Mouse (Mus musculus) stomach, embryonic 16.5 days (tissue): ENCODE measurements at regions not wholly inside any gene's neighbourhood (a gene's known extent, or its start where the extent isn't known, plus 50 kb on each side); places are given as distances from the start of the nearest gene placed in this dataset.

Experiments used
- ATAC-seq: fragments of 200-750 bp; cut with Nextera tagmentation; 2 replicates; pipeline ENCODE4 v1.8.0; 2017; ENCODE audit warnings: moderate number of reproducible peaks, moderate TSS enrichment; ENCODE audit not compliant: insufficient read depth, low FRiP score
- H3K27ac ChIP-seq: fragments of 300-500 bp; sonication (generic); 2 replicates; pipeline ENCODE4 v1.5.1; 2014; ENCODE audit warnings: low read length
- H3K27me3 ChIP-seq: fragments of 300-500 bp; sonication (generic); 2 replicates; pipeline ENCODE4 v1.6.1; 2014; ENCODE audit warnings: low read length, control low read depth, mixed read lengths; ENCODE audit not compliant: control insufficient read depth, insufficient read depth
- H3K36me3 ChIP-seq: fragments of 300-500 bp; sonication (generic); 2 replicates; pipeline ENCODE4 v1.6.1; 2014; ENCODE audit warnings: low read length; ENCODE audit not compliant: control insufficient read depth, insufficient read depth
- H3K4me1 ChIP-seq: fragments of 300-500 bp; sonication (generic); 2 replicates; pipeline ENCODE4 v1.6.1; 2014; ENCODE audit warnings: low read length, control low read depth, mixed read lengths; ENCODE audit not compliant: control insufficient read depth, insufficient read depth
- H3K4me2 ChIP-seq: fragments of 300-500 bp; sonication (generic); 2 replicates; pipeline ENCODE4 v1.6.1; 2014; ENCODE audit warnings: low read depth, low read length, mixed read lengths
- H3K4me3 ChIP-seq: fragments of 300-500 bp; sonication (generic); replicated peaks from 2 replicates; pipeline ENCODE4 v1.5.1; 2014; ENCODE audit warnings: mild to moderate bottlenecking, low read length
- H3K9ac ChIP-seq: fragments of 300-500 bp; sonication (generic); 2 replicates; pipeline ENCODE4 v1.6.1; 2014; ENCODE audit warnings: low read length
- H3K9me3 ChIP-seq: fragments of 300-500 bp; sonication (generic); replicated peaks from 2 replicates; pipeline ENCODE4 v1.6.1; 2016; ENCODE audit warnings: low read length, control low read depth; ENCODE audit not compliant: control insufficient read depth
- WGBS: fragments of 180-500 bp; shearing (Covaris S2); extraction: QIAGEN DNeasy Blood & Tissue Kit; methylation state at CpG from one replicate; pipeline ENCODE4 v1.1.7; 2014; 5-methylcytosine and 5-hydroxymethylcytosine counted together

DNA sequence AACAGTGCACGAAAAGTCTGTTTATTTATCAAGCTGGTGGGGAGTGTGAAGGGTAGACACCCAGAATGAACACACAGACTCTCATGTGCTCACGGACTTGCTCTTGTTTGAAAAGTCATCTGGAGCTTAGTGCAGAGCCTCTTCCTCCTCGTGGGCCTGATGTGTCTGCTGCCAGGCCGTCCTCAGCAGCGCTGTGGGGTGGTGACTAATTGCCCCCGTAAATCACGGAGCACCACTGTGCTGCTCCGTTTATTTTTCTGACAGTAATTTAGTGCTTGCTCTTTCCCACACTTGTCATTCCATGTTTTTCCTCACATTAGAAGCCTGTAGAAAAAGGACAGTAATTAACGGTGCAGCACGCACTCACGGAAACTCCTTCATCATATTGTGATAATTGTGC is 51.2 kb upstream of the Gm17304 start:
- WGBS, result 27% methylated on average over 11 of the region's 11 CpGs
- H3K9ac ChIP-seq, result no peak overlapping the region

DNA sequence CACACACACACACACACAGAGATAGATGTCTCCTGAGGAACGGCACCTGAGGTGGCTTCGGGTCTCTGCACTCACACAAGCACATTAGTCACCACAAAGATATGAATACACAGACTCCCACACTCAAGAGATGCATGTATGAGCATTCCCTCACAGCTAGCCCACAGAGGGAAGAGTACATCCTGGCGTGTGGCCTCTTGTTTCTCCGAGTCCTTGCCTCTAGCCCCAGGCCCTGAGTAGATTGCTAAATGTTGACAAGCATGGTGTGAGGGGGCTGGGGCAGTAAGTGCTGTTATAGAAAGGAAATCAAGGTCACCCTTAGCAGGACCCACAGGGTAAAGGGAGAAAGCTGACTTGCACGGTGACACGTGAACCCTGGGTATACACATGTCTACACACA is 69.6 kb upstream of the Gm17304 start:
- H3K4me1 ChIP-seq, result no peaks in the 10 kb centered on the region
- no peak overlapping the region for H3K4me3 ChIP-seq
- H3K9ac ChIP-seq, result no peak overlapping the region
- ATAC-seq, result no peak
- no peaks in the 10 kb centered on the region for H3K9me3 ChIP-seq
- H3K36me3 ChIP-seq, result no peaks in the 10 kb centered on the region
- no peak overlapping the region for H3K27ac ChIP-seq
- H3K27me3 ChIP-seq, result no peaks in the 10 kb centered on the region
- H3K4me2 ChIP-seq, result no peak overlapping the region
- 84% methylated on average over 6 of the region's 6 CpGs for WGBS

More for the DNA sequence above, 51.2 kb upstream of the Gm17304 start:
- Histone ChIP-seq H3K4me1 (0 out of 2 replicates have a peak, but pooled peaks cover 6% of the 10 kb centered on the region), H3K36me3 (no peaks in the 10 kb centered on the region), H3K27me3 (peaks cover 55% of the 10 kb centered on the region), H3K9me3 (no peaks in the 10 kb centered on the region), H3K4me3 (no peak overlapping the region), H3K27ac (no peak overlapping the region), H3K4me2 (no peak overlapping the region)
- no peak for ATAC-seq

DNA sequence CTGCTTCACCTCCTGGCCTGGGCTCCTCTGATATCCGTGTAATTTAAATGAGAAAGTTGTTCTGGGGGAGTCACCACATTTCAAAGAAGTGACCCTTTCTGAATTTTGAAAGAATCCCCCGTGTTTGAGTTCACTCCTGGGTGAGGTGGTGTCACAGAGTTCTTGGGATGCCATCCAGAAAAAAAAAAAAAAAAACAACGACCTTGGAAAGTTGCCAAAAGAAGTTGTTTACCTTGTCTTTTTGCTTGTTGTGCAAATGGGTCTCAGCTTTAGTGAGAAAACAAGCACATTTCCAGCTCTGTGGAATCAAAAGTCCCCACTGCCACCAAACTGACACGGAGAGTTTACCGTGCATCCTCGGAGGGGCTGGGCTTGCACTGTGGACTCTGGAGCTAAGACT is 71.7 kb upstream of the Gm17304 start:
- Histone ChIP-seq H3K27me3 (no peaks in the 10 kb centered on the region), H3K36me3 (no peaks in the 10 kb centered on the region), H3K4me3 (no peak overlapping the region), H3K27ac (no peak overlapping the region), H3K4me2 (no peak overlapping the region), H3K9me3 (no peaks in the 10 kb centered on the region), H3K9ac (no peak overlapping the region), H3K4me1 (no peaks in the 10 kb centered on the region)
- no peak for ATAC-seq
- 37% methylated on average over 6 of the region's 6 CpGs for WGBS

DNA sequence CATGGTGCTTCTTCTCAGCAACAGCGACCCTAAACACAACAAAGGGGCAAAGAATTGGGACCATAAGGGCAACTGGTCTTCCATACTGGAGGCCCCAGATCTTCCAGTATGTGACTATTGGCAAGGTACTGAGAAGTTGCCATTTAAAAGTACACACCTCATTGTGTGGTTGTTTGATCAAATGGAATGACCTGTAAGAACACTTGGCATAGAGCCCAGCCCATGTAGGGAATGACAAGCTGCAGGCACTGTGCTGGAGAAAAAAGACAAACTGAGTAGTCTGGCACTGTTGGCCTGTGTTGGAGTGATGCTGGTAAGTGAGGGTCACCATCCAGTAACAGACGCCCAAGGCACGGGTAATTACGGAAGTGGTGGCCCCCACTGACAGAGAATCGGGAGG is 72.8 kb upstream of the Gm17304 start:
- H3K27me3 ChIP-seq, result no peaks in the 10 kb centered on the region
- no peak overlapping the region for H3K4me2 ChIP-seq
- no peaks in the 10 kb centered on the region for H3K36me3 ChIP-seq
- WGBS, result 73% methylated on average over 5 of the region's 5 CpGs
- ATAC-seq, result no peak
- no peak overlapping the region for H3K27ac ChIP-seq
- no peaks in the 10 kb centered on the region for H3K4me1 ChIP-seq
- H3K9me3 ChIP-seq, result no peaks in the 10 kb centered on the region
- no peak overlapping the region for H3K4me3 ChIP-seq
- H3K9ac ChIP-seq, result no peak overlapping the region

DNA sequence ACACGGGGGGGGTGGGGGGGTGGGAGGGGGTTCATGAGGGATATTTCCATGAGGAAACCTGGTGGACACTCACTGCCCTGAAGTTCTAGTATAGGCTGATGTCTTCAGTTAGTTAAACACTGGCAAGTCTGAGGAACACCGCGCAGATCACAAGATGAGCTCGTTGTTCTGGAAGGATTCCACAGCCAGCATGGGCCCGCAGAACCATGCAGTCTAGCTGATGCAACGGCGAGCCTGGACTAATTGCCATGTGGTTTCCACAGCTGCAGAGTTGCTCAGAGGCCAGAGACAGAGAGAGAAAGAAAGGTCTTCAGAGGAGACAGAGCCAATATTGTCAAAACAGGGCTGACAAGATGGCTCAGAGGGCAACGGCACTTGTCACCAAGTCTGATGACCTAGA is 70.8 kb upstream of the Barhl2 start:
- H3K4me3 ChIP-seq, result no peak overlapping the region
- 82% methylated on average over 8 of the region's 8 CpGs for WGBS
- no peaks in the 10 kb centered on the region for H3K9me3 ChIP-seq
- H3K27ac ChIP-seq, result no peak overlapping the region
- H3K4me1 ChIP-seq, result no peaks in the 10 kb centered on the region
- H3K27me3 ChIP-seq, result no peaks in the 10 kb centered on the region
- no peak overlapping the region for H3K9ac ChIP-seq
- no peaks in the 10 kb centered on the region for H3K36me3 ChIP-seq
- no peak for ATAC-seq
- no peak overlapping the region for H3K4me2 ChIP-seq

DNA sequence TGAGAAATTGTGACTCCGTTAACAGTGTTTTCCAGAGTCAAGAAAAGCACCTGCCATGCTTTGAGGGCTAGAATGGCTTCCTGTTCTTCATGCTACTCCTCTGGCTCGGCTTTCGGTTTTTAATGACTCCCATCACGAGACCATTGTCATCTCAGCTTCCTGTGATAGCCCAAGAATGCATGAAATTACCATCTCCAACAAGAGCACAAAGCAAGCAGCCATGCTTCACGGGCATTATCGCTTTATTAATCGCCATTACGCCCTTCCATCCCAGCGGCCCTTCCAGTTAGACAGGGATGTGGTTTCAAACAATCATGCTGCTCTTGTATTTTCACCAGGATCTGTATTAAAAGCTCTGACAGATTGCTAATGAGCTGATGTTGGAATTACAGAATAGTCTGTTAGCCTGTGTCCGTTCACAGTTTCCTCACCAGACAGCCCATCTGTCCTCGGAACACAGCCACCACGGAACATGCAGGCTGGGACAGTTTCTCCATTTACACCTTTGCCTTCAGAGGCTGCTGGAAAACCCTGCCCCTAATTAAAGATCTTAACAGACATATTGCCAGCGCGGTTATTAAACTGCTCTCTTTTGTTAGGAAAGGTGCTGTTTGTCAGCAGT is 69.5 kb upstream of the Barhl2 start:
- Histone ChIP-seq H3K27ac (no peak overlapping the region), H3K9ac (no peak overlapping the region), H3K4me1 (no peaks in the 10 kb centered on the region), H3K27me3 (no peaks in the 10 kb centered on the region), H3K4me3 (no peak overlapping the region), H3K36me3 (no peaks in the 10 kb centered on the region), H3K9me3 (no peaks in the 10 kb centered on the region), H3K4me2 (no peak overlapping the region)
- ATAC-seq, result no peak
- 80% methylated on average over 14 of the region's 14 CpGs for WGBS

DNA sequence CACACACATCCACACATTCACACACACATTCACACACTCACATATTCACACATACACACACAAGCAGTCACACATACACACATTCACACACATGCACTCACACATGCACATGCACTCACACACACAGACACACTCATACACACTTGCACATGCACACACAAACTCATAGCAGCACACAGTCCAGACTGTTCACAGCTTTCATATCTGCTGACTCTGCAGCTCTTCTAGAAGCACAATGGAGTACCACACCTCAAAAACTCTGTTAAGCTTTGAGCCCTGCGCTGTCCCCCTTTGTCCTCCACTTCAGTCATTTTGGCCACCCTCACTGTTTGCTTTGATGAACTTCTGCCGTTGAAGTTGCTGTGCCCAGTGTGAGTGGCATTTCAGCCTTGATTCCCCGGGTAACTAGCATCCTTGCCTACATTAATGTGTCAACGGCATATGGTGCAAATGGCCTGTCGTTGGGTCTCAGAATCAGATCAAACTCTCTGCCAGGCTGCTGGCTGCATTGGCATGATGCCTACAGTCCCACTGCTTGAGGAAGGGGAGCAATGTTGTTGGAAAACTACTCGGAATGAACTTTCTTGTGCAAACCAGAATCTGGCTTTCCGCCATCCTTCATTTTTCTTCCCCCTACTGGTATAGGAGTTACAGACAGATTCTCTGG is 54.6 kb upstream of the Barhl2 start:
- no peak overlapping the region for H3K27ac ChIP-seq

DNA sequence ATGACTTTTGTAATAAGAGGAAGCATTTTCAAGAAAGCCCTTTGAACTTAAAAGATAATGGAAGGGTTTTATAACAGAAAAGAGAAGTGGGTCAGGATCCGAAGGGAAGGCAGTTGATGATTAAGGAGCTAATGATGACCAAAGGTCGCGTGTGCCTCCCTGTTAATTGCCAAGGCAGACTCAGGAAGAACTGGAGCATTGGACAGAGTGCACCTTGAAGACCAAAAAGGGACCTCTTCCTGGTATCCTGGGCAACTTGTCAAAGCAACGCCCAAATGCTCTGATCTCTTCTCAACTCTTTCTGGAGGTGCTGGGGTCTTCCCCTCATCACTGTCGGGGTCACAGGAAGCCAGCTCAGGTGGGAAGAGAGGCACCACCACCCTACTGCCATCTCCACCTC is 49.9 kb upstream of the Barhl2 start:
- no peak for ATAC-seq
- H3K36me3 ChIP-seq, result no peaks in the 10 kb centered on the region
- H3K9me3 ChIP-seq, result no peaks in the 10 kb centered on the region
- H3K4me1 ChIP-seq, result no peaks in the 10 kb centered on the region
- no peak overlapping the region for H3K27ac ChIP-seq
- WGBS, result 65% methylated on average over 5 of the region's 5 CpGs
- no peak overlapping the region for H3K4me2 ChIP-seq
- no peaks in the 10 kb centered on the region; the same call in 1 of the 2 replicates for H3K27me3 ChIP-seq
- no peak overlapping the region for H3K4me3 ChIP-seq
- H3K9ac ChIP-seq, result no peak overlapping the region

More for the DNA sequence above, 54.6 kb upstream of the Barhl2 start:
- WGBS, result 76% methylated on average over 7 of the region's 7 CpGs
- Histone ChIP-seq H3K4me3 (no peak overlapping the region), H3K27me3 (no peaks in the 10 kb centered on the region; the same call in 1 of the 2 replicates), H3K36me3 (no peaks in the 10 kb centered on the region), H3K9ac (no peak overlapping the region), H3K4me2 (no peak overlapping the region), H3K9me3 (no peaks in the 10 kb centered on the region), H3K4me1 (no peaks in the 10 kb centered on the region)
- no peak for ATAC-seq
